Mouse (Mus musculus): ENCODE measurements around the gene Ece1.

GRCm38 (mm10) chr4:137812946-137813708 lies 48.9 kb upstream of the Ece1 start:
- no peak for TF ChIP-seq CTCF (IDR thresholded peaks at IDR 0.05; ENCODE audit: low read depth)
- TF ChIP-seq EP300 (IDR thresholded peaks at IDR 0.05; ENCODE audit: low read depth) = no peak
